Mouse (Mus musculus) limb, embryonic 12.5 days (tissue): ENCODE measurements around the gene Prdx5. TPM values are rescaled to one million over a fixed set of nuclear protein-coding genes. Genes with fewer than 3 reads are reported as not detected.

ENCODE experiments used
- ATAC-seq: fragments of 200-750 bp; cut with Nextera tagmentation; 2 replicates; pipeline ENCODE4 v1.8.0; 2017; ENCODE audit warnings: low read depth, moderate TSS enrichment; ENCODE audit not compliant: insufficient number of reproducible peaks, insufficient read depth, low FRiP score, low TSS enrichment
- H3K27ac ChIP-seq: fragments of 300-500 bp; sonication (generic); 2 replicates; pipeline ENCODE4 v1.5.1; 2016; ENCODE audit warnings: mild to moderate bottlenecking, moderate library complexity
- H3K27me3 ChIP-seq: fragments of 300-500 bp; sonication (generic); 2 replicates; pipeline ENCODE4 v1.6.1; 2016; ENCODE audit warnings: mild to moderate bottlenecking, moderate library complexity
- H3K36me3 ChIP-seq: fragments of 300-500 bp; sonication (generic); 2 replicates; pipeline ENCODE4 v1.6.1; 2016; ENCODE audit warnings: mild to moderate bottlenecking, moderate library complexity
- H3K4me1 ChIP-seq: fragments of 300-500 bp; sonication (generic); replicated peaks from 2 replicates; pipeline ENCODE4 v1.6.1; 2016
- H3K4me2 ChIP-seq: fragments of 300-500 bp; sonication (generic); 2 replicates; pipeline ENCODE4 v1.6.1; 2016; ENCODE audit warnings: mild to moderate bottlenecking, moderate library complexity
- H3K4me3 ChIP-seq: fragments of 300-500 bp; sonication (generic); replicated peaks from 2 replicates; pipeline ENCODE4 v1.5.1; 2016; ENCODE audit warnings: mild to moderate bottlenecking
- H3K9ac ChIP-seq: fragments of 300-500 bp; sonication (generic); replicated peaks from 2 replicates; pipeline ENCODE4 v1.6.1; 2016; ENCODE audit warnings: mild to moderate bottlenecking, moderate library complexity
- H3K9me3 ChIP-seq: fragments of 300-500 bp; sonication (generic); 2 replicates; pipeline ENCODE4 v1.6.1; 2016; ENCODE audit warnings: mild to moderate bottlenecking, moderate library complexity
- WGBS: fragments of 180-500 bp; shearing (Covaris S2); methylation state at CpG from one replicate; pipeline ENCODE4 v1.1.7; 2016; 5-methylcytosine and 5-hydroxymethylcytosine counted together
- microRNA-seq: library from miRNA; unstranded; fragments of <30 nt; microRNA quantifications from one replicate; pipeline ENCODE4, GENCODE M21; 2017
- polyA plus RNA-seq: library from polyadenylated mRNA; unstranded; fragments of >200 nt; fragmentation: Nextera tagmentation; extraction: Ambion mirVana; gene quantifications from 2 replicates; pipeline ENCODE4 v1.2.1, GENCODE M21; 2016

The Prdx5 gene
- polyA plus RNA-seq, 1 experiment from 2014 or later: 164 TPM

DNA sequence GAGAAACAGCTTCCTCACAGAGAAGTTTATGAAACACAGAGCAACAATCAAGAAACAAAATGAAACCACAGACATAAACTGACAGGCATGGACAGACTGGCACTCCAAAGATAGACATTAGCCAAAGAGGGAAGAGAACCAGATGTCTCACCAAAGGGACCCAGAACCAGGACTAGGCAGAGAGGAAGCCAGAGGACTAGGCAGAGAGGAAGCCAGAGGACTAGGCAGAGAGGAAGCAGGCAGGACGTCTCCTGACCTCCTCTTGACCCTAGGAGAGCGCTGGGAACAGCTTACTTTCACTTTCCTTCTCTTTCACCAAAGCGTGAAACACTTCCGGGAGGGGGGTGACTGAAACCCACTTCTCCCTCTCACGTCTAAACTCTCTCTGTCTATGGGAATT lies 40.6 kb downstream of the Prdx5 start:
- no peaks in the 10 kb centered on the region for H3K27me3 ChIP-seq
- no peaks in the 10 kb centered on the region for H3K36me3 ChIP-seq
- WGBS: 3% methylated on average over 5 of the region's 5 CpGs
- H3K4me1 ChIP-seq: peaks cover 8% of the 10 kb centered on the region; the same call in 1 of the 2 replicates
- peak overlapping the region; percentile 43 for H3K4me2 ChIP-seq
- 0 out of 2 replicates have a peak overlapping the region, but pooled peaks have one; percentile 23 for H3K9ac ChIP-seq
- ATAC-seq: no peak
- no peak overlapping the region; the same call in 1 of the 2 replicates for H3K4me3 ChIP-seq
- no peaks in the 10 kb centered on the region for H3K9me3 ChIP-seq
- no peak overlapping the region for H3K27ac ChIP-seq

DNA sequence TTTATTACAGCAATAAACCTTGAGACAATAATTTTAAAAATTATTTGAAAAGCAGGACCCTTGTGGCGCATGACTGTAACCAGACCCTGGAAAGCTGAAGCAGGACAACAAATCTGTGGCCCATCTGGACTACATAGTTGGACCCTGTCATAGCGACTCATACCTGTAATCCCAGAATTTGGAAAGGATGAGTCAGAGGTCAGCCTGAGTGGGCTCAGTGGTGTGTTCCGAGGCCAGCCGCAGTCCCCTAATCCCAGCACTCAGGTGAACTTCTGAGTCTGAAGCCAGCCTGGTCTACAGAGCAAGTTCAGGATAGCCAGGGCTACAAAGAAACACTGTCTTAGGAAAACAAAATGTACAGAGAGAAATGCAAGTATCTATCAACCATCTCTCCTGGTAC lies 48.5 kb downstream of the Prdx5 start:
- H3K4me2 ChIP-seq: no peak overlapping the region
- H3K36me3 ChIP-seq: no peaks in the 10 kb centered on the region
- WGBS: 83% methylated on average over 4 of the region's 4 CpGs
- H3K9ac ChIP-seq: no peak overlapping the region
- no peaks in the 10 kb centered on the region for H3K4me1 ChIP-seq
- no peak overlapping the region for H3K4me3 ChIP-seq
- no peak overlapping the region for H3K27ac ChIP-seq
- no peaks in the 10 kb centered on the region for H3K9me3 ChIP-seq
- ATAC-seq: no peak
- H3K27me3 ChIP-seq: peaks cover 4% of the 10 kb centered on the region; the same call in 1 of the 2 replicates

DNA sequence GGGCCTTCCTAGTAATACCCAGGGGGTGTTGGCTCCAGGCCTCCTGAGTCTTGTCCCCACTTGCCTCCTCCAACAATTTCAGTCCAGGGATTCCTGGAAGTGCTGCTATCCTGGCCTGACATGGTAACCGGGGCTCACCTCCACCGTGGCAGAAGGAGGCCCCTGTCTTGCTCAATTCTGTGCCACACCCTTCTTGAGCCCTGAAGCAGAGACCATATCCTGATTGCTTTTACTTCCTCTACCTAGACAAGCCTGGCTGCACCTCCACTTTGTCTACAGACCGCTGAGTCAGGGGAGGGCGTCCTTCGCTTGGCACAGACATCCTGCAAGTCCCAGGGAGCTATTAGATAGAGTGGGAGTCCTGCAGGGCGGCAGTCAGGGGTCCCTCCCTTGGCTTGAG lies 49.2 kb downstream of the Prdx5 start:
- no peak for ATAC-seq
- H3K9ac ChIP-seq: no peak overlapping the region
- peaks cover 4% of the 10 kb centered on the region for H3K4me1 ChIP-seq
- H3K27ac ChIP-seq: no peak overlapping the region
- 83% methylated on average over 6 of the region's 6 CpGs for WGBS
- H3K9me3 ChIP-seq: no peaks in the 10 kb centered on the region
- H3K4me3 ChIP-seq: no peak overlapping the region
- peaks cover 12% of the 10 kb centered on the region for H3K27me3 ChIP-seq
- H3K4me2 ChIP-seq: no peak overlapping the region
- H3K36me3 ChIP-seq: no peaks in the 10 kb centered on the region

DNA sequence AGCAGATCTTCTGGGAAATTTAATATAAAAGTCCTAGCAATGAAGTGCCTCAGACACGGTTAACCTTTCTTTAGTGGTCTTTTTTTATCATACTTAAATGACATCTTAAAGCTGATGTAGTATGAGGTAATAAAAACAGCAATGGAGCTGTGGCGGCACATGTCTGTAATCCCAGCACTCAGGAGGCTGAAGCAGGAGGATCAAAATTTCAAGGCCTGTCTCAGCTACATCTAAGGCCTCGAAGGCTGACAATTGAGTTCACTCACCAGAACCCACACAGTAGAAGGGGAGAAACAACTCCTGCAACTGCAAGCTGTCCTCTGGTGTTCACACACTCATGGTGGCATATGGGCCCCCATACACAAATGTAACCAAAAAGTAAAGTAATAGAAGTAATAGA lies 49.9 kb downstream of the Prdx5 start:
- no peak overlapping the region for H3K4me2 ChIP-seq
- H3K27ac ChIP-seq: no peak overlapping the region
- H3K9ac ChIP-seq: no peak overlapping the region
- H3K36me3 ChIP-seq: no peaks in the 10 kb centered on the region
- WGBS: 80% methylated on average over 3 of the region's 3 CpGs
- peaks cover 19% of the 10 kb centered on the region for H3K27me3 ChIP-seq
- H3K4me3 ChIP-seq: no peak overlapping the region
- ATAC-seq: no peak
- peaks cover 11% of the 10 kb centered on the region for H3K4me1 ChIP-seq
- H3K9me3 ChIP-seq: no peaks in the 10 kb centered on the region

DNA sequence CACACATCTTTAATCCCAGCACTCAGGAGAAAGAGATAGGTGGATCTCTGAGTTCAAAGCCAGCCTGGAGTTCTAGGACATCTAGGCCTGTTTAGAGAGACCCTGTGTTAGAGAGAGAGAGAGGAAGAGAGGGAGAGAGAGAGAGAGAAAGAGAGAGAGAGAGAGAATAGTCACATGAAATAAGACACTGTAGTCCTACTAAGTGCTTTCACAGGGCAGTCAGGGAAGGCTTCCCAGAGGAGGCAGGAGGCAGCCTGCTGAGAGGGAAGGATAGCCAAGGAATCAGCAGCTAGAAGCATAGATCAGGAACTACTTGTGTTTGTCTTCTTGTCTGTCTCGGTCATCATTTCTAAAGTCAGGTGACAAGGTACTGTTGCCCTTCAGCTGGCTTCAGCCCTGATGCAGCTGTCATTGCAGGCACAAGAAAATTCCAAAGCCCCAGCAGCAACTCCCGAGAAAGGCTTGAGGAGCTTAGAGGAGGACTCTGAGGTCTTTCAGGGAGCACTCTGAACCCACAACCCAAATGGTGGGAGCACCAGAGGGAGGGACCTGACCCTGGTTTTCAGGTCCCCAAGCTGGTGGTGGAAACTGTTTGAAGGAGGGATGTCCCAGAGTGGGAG lies 50.8 kb downstream of the Prdx5 start:
- H3K4me1 ChIP-seq: peaks cover 12% of the 10 kb centered on the region
- no peak overlapping the region for H3K4me3 ChIP-seq
- H3K36me3 ChIP-seq: no peaks in the 10 kb centered on the region
- H3K4me2 ChIP-seq: no peak overlapping the region
- no peak overlapping the region for H3K27ac ChIP-seq
- 67% methylated on average over 2 of the region's 2 CpGs for WGBS
- no peak overlapping the region for H3K9ac ChIP-seq
- H3K9me3 ChIP-seq: no peaks in the 10 kb centered on the region
- peaks cover 27% of the 10 kb centered on the region for H3K27me3 ChIP-seq
- ATAC-seq: no peak

DNA sequence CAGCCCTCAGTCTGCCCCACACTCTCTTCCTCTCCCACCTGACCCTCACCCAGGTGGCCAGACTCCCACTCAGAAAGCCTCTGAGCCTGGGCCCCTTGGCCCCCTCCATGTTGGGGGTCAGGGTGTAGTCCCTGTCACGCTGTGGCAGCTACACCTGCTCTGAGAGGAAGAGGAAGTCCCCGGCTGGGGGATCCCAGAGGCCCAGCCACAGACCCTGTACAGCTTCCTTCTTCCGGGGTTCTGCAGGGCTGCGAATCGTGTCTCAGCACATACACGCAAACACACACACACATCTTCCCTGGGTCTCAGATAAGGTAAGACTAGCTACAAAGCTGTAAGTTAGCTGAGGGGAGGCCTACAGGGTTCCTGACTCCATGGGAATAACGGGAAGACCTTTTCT lies 51.9 kb downstream of the Prdx5 start, which contains the start of gene Ccdc88b:
Gene Ccdc88b, minus strand, starts transcription at position 181 of the 400 bp plus-strand sequence.
- no peak within 1 kb of the TSS for H3K27ac ChIP-seq
- WGBS: 79% methylated on average over 7 of the region's 7 CpGs
- H3K9ac ChIP-seq: no peak within 1 kb of the TSS

DNA sequence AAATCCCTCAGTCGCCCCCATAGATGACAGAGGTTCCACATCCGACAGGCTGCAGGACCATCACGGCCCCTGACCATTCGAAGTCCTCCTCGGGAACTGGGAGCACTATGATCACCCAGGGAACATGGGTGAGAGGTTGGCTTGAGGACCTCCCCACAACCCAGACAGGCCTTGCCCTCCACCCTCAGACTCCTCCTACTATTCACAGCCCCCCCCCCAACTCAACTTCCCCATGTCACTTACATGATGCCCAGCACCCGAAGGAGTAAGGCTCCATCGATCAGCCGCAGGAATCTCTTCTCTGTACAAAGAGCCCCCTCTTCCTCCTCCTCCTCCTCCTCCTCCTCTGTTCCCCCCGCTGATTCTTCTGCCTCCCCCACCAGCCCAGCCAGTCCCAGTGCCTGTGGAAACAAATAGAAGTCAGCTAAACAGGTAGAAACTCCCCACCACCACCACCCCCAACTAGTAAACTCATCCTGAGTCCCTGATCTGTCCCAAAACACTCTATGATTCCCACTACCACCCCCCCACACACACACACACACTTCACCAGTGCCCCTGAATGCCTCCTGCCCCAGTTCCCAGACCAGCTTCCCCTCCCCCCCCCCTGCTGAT lies 52.4 kb downstream of the Prdx5 start:
- no peak overlapping the region for H3K9ac ChIP-seq
- H3K27ac ChIP-seq: no peak overlapping the region
- H3K4me3 ChIP-seq: no peak overlapping the region
- ATAC-seq: no peak
- H3K9me3 ChIP-seq: no peaks in the 10 kb centered on the region
- H3K27me3 ChIP-seq: peaks cover 36% of the 10 kb centered on the region
- H3K36me3 ChIP-seq: no peaks in the 10 kb centered on the region
- no peak overlapping the region for H3K4me2 ChIP-seq
- peaks cover 12% of the 10 kb centered on the region for H3K4me1 ChIP-seq
- 79% methylated on average over 9 of the region's 9 CpGs for WGBS

More for the DNA sequence above, 51.9 kb downstream of the Prdx5 start, which contains the start of gene Ccdc88b:
- Histone ChIP-seq H3K36me3 (no peaks in the 10 kb centered on the region), H3K4me1 (peaks cover 12% of the 10 kb centered on the region), H3K9me3 (no peaks in the 10 kb centered on the region), H3K4me2 (no peak within 1 kb of the TSS), H3K27me3 (peaks cover 32% of the 10 kb centered on the region), H3K4me3 (no peak within 1 kb of the TSS)
- no peak for ATAC-seq

DNA sequence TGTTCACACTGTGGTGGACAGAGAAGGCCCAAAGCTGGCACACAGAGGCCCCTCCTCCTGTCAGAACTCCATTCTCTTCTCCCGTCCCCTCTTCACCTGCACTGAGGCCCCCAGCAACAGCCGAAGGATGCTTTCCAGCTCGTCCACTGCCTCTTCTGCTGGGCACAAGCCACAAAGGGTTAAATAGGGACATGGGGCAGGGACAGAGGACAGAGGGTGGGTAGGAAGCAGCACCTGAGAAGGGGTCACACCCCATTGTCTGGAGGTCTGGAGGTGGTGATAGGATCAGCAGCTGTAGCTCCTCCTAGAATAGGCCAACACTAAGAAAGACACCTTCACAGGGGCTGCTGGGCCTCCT lies 52.9 kb downstream of the Prdx5 start:
- no peak overlapping the region for H3K9ac ChIP-seq
- H3K4me1 ChIP-seq: peaks cover 12% of the 10 kb centered on the region
- no peak for ATAC-seq
- H3K27ac ChIP-seq: no peak overlapping the region
- H3K9me3 ChIP-seq: no peaks in the 10 kb centered on the region
- peaks cover 36% of the 10 kb centered on the region for H3K27me3 ChIP-seq
- no peak overlapping the region for H3K4me2 ChIP-seq
- H3K36me3 ChIP-seq: no peaks in the 10 kb centered on the region
- no peak overlapping the region for H3K4me3 ChIP-seq
- WGBS: 63% methylated on average over 3 of the region's 3 CpGs

Small RNA genes within 50 kb of the gene (microRNA-seq; reads per million reads assigned to microRNA genes)
- not detected for gene Mir6990

Other genes with a start within 250 kb of the Prdx5 start
- 11.3 and 13.4 TPM in 2 replicates for gene Rps6ka4, start 69.5 kb downstream of the Prdx5 start, polyA plus RNA-seq
- 0.33 and 0.51 TPM in 2 replicates for gene Ccdc88b, start 51.9 kb downstream of the Prdx5 start, polyA plus RNA-seq
- 165 and 167 TPM in 2 replicates for gene Trmt112, start 408 bp downstream of the Prdx5 start, polyA plus RNA-seq
- gene Esrra, start 11.7 kb upstream of the Prdx5 start, polyA plus RNA-seq: 6.4 and 8.5 TPM in 2 replicates
- gene Catsperz, start 15.3 kb upstream of the Prdx5 start, polyA plus RNA-seq: 1.0 TPM in 2 replicates
- 0.40 and 0.60 TPM in 2 replicates for gene Kcnk4, start 24.4 kb upstream of the Prdx5 start, polyA plus RNA-seq
- gene Bad, start 31.8 kb upstream of the Prdx5 start, polyA plus RNA-seq: 67.3 and 68.2 TPM in 2 replicates
- gene Gpr137, start 32.4 kb upstream of the Prdx5 start, polyA plus RNA-seq: 23.8 and 27.9 TPM in 2 replicates
- gene Ppp1r14b, start 64.9 kb upstream of the Prdx5 start, polyA plus RNA-seq: 245 and 288 TPM in 2 replicates
- 41.4 and 41.7 TPM in 2 replicates for gene Plcb3, start 66.4 kb upstream of the Prdx5 start, polyA plus RNA-seq
- 65.8 and 73.6 TPM in 2 replicates for gene Fkbp2, start 70.4 kb upstream of the Prdx5 start, polyA plus RNA-seq
- 53.8 and 55.2 TPM in 2 replicates for gene Vegfb, start 77.5 kb upstream of the Prdx5 start, polyA plus RNA-seq
- 21.2 and 22.8 TPM in 2 replicates for gene Dnajc4, start 82.5 kb upstream of the Prdx5 start, polyA plus RNA-seq
- 20.1 and 22.6 TPM in 2 replicates for gene Nudt22, start 86.0 kb upstream of the Prdx5 start, polyA plus RNA-seq
- gene Trpt1, start 86.0 kb upstream of the Prdx5 start, polyA plus RNA-seq: 10.8 and 11.0 TPM in 2 replicates
- 7.1 and 7.8 TPM in 2 replicates for gene Fermt3, start 109.4 kb upstream of the Prdx5 start, polyA plus RNA-seq
- 292 and 312 TPM in 2 replicates for gene Stip1, start 129.9 kb upstream of the Prdx5 start, polyA plus RNA-seq
- 12.3 and 13.2 TPM in 2 replicates for gene Macrod1, start 146.7 kb upstream of the Prdx5 start, polyA plus RNA-seq
- 3.5 and 4.4 TPM in 2 replicates for gene Flrt1, start 195.6 kb upstream of the Prdx5 start, polyA plus RNA-seq